Mouse (Mus musculus) kidney, adult 10 weeks (tissue): Measurements from ENCODE around the gene Olfr726. TPM values are rescaled to one million over a fixed set of nuclear protein-coding genes. Genes with fewer than 3 reads are reported as not detected.

ENCODE experiments used
- polyA plus RNA-seq: library from polyadenylated mRNA; stranded (reverse); fragments of 350-450 nt; fragmentation: Illumina TruSeq; extraction: RNeasy Lipid Tissue Mini Kit (QIAGEN cat#74804); gene quantifications from one replicate; pipeline ENCODE4 v1.2.3, GENCODE M21; 2014; ENCODE audit warnings: low read depth, low replicate concordance

The Olfr726 gene
- not detected for polyA plus RNA-seq

GRCm38 (mm10) chr14:50090853-50091252, at the start of gene Olfr726:
TSS of gene Olfr726 (minus strand) at chr14:50090953.

DNA sequence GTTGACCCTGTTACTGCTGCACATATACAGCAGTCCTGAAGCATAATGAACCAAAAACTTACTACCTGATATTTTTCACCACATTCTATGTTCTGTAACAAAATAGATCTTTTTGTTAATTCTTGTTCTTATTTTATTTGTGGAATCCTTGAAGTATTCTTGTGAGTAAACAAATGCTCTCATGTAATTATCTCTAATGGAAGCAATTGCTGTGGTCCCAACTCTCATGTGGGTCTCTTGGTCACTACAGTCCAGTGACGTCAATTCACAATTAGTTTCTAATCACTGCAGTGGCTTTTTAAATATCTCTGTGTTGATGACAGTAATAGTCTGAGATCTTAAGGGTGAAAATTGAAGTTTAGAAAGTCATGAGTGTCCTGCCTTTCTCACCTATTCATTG, 32.1 kb upstream of the Olfr726 start, which contains the start of gene Olfr727:
Olfr727 (plus strand) TSS at position 301 of the 400 bp plus-strand sequence.

DNA sequence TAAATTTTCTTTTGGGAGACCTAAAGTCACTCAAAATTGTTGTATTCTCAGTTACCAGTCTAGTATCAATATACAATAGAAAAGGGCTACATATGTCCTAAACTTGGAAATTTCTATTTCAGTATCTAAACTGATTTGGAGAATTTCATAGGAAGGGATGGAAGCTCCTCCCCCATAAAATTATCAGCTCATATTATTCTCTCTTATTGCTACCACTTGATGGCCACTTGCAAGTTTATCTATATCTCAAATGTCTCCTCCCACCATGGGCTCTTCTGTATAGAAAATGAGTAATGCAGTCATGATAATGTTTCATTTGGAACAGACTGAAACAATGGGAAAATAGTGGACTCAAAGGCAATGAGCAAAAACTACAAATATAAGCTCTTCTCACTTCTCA, 50.5 kb downstream of the Olfr726 start, which contains the start of gene Olfr725:
Olfr725 (minus strand) TSS at position 101 of the 400 bp plus-strand sequence.

Other genes with a start within 250 kb of the Olfr726 start
- gene Olfr722, start 189.0 kb downstream of the Olfr726 start, polyA plus RNA-seq: not detected
- gene Olfr723, start 159.2 kb downstream of the Olfr726 start, polyA plus RNA-seq: not detected
- gene Olfr724, start 127.7 kb downstream of the Olfr726 start, polyA plus RNA-seq: not detected
- gene Olfr725, start 50.6 kb downstream of the Olfr726 start, polyA plus RNA-seq: not detected
- gene Olfr727, start 32.2 kb upstream of the Olfr726 start, polyA plus RNA-seq: not detected
- gene Olfr728, start 51.7 kb upstream of the Olfr726 start, polyA plus RNA-seq: not detected
- not detected for gene Olfr729, start 62.0 kb upstream of the Olfr726 start, polyA plus RNA-seq
- gene Olfr730, start 97.2 kb upstream of the Olfr726 start, polyA plus RNA-seq: not detected
- gene Olfr731, start 150.9 kb upstream of the Olfr726 start, polyA plus RNA-seq: not detected
- gene Olfr732, start 193.3 kb upstream of the Olfr726 start, polyA plus RNA-seq: not detected
- not detected for gene Olfr733, start 210.6 kb upstream of the Olfr726 start, polyA plus RNA-seq
- gene Olfr734, start 235.8 kb upstream of the Olfr726 start, polyA plus RNA-seq: not detected